Mouse (Mus musculus): Measurements from ENCODE around the gene Nrn1. TPM values are rescaled to one million over a fixed set of nuclear protein-coding genes. Genes with fewer than 3 reads are reported as not detected.
A peak's percentile ranks its signal among the peaks of the same experiment; 100 is the strongest.

Nrn1 gene
- total and polyA plus RNA-seq, 2 experiments from 2014 or later: 54.0 to 155 TPM

- no peaks in the 10 kb centered on the region for H3K36me3 ChIP-seq (ENCODE audit: insufficient read depth, low read length)
- H3K9ac ChIP-seq (replicated peaks; ENCODE audit: low read length, poor library complexity, severe bottlenecking): peak overlapping the region; percentile 80
- H3K4me1 ChIP-seq (ENCODE audit: insufficient read depth, low read length): no peaks in the 10 kb centered on the region
- H3K4me2 ChIP-seq (ENCODE audit: low read depth, low read length, poor library complexity, severe bottlenecking): peak overlapping the region; percentile 64
- TF ChIP-seq CTCF (IDR thresholded peaks at IDR 0.05): no peak
- WGBS: 2% methylated on average over 34 of the region's 34 CpGs
- H3K27me3 ChIP-seq (ENCODE audit: insufficient read depth, low read length): no peaks in the 10 kb centered on the region; the same call in 1 of the 2 replicates
- no peaks in the 10 kb centered on the region for H3K9me3 ChIP-seq (ENCODE audit: low read length)
- ATAC-seq (ENCODE audit: low FRiP score) (no peak), DNase-seq (ENCODE audit: low spot score) (peak; percentile 51)
- H3K27ac ChIP-seq (ENCODE audit: low read depth, low read length): peak overlapping the region; percentile 94
- peak overlapping the region; percentile 54 for H3K4me3 ChIP-seq (ENCODE audit: low read depth, low read length)
Measured at GRCm38 (mm10) chr13:36731016-36731930, 3.7 kb downstream of the Nrn1 start.

- Histone ChIP-seq H3K4me2 (ENCODE audit: low read depth, low read length, poor library complexity, severe bottlenecking) (peak overlapping the region; percentile 60), H3K27ac (ENCODE audit: low read depth, low read length) (peak overlapping the region; percentile 84), H3K9ac (replicated peaks; ENCODE audit: low read length, poor library complexity, severe bottlenecking) (peak overlapping the region; percentile 64), H3K4me3 (ENCODE audit: low read depth, low read length) (peak overlapping the region; percentile 54), H3K27me3 (ENCODE audit: insufficient read depth, low read length) (no peaks in the 10 kb centered on the region; the same call in 1 of the 2 replicates), H3K4me1 (ENCODE audit: insufficient read depth, low read length) (no peaks in the 10 kb centered on the region), H3K9me3 (ENCODE audit: low read length) (no peaks in the 10 kb centered on the region), H3K36me3 (ENCODE audit: insufficient read depth, low read length) (no peaks in the 10 kb centered on the region)
- no peak for TF ChIP-seq CTCF (IDR thresholded peaks at IDR 0.05)
- ATAC-seq (ENCODE audit: low FRiP score) (no peak), DNase-seq (ENCODE audit: low spot score) (no peak)
- 3% methylated on average over 14 of the region's 14 CpGs for WGBS
Measured at GRCm38 (mm10) chr13:36730341-36730761, 4.6 kb downstream of the Nrn1 start.

- WGBS: 3% methylated on average over 13 of the region's 13 CpGs
- no peak for ATAC-seq (ENCODE audit: low FRiP score)
Measured at GRCm38 (mm10) chr13:36729731-36730340, 5.1 kb downstream of the Nrn1 start.

GRCm38 (mm10) chr13:36728509-36728908 lies 6.4 kb downstream of the Nrn1 start:
- H3K4me3 ChIP-seq (ENCODE audit: low read depth, low read length): peak overlapping the region; percentile 54; the same call in 1 of the 2 replicates
- WGBS: 10% methylated on average over 5 of the region's 5 CpGs
- no peaks in the 10 kb centered on the region for H3K4me1 ChIP-seq (ENCODE audit: insufficient read depth, low read length)
- TF ChIP-seq CTCF (IDR thresholded peaks at IDR 0.05): no peak
- no peaks in the 10 kb centered on the region for H3K36me3 ChIP-seq (ENCODE audit: insufficient read depth, low read length)
- no peaks in the 10 kb centered on the region for H3K9me3 ChIP-seq (ENCODE audit: low read length)
- no peak for DNase-seq (ENCODE audit: low spot score)
- peak overlapping the region; percentile 92 for H3K27ac ChIP-seq (ENCODE audit: low read depth, low read length)
- no peak overlapping the region for H3K9ac ChIP-seq (replicated peaks; ENCODE audit: low read length, poor library complexity, severe bottlenecking)
- H3K4me2 ChIP-seq (ENCODE audit: low read depth, low read length, poor library complexity, severe bottlenecking): peak overlapping the region; percentile 60
- no peaks in the 10 kb centered on the region; the same call in 1 of the 2 replicates for H3K27me3 ChIP-seq (ENCODE audit: insufficient read depth, low read length)
- ATAC-seq (ENCODE audit: low FRiP score): no peak

More at GRCm38 (mm10) chr13:36729731-36730340, 5.1 kb downstream of the Nrn1 start:
- H3K36me3 ChIP-seq (ENCODE audit: insufficient read depth, low read length): no peaks in the 10 kb centered on the region
- no peaks in the 10 kb centered on the region for H3K4me1 ChIP-seq (ENCODE audit: insufficient read depth, low read length)
- peak overlapping the region; percentile 64 for H3K9ac ChIP-seq (replicated peaks; ENCODE audit: low read length, poor library complexity, severe bottlenecking)
- H3K9me3 ChIP-seq (ENCODE audit: low read length): no peaks in the 10 kb centered on the region
- peak; percentile 33 for DNase-seq (ENCODE audit: low spot score)
- no peaks in the 10 kb centered on the region; the same call in 1 of the 2 replicates for H3K27me3 ChIP-seq (ENCODE audit: insufficient read depth, low read length)
- peak overlapping the region; percentile 60 for H3K4me2 ChIP-seq (ENCODE audit: low read depth, low read length, poor library complexity, severe bottlenecking)
- TF ChIP-seq CTCF (IDR thresholded peaks at IDR 0.05): no peak
- peak overlapping the region; percentile 54 for H3K4me3 ChIP-seq (ENCODE audit: low read depth, low read length)
- H3K27ac ChIP-seq (ENCODE audit: low read depth, low read length): peak overlapping the region; percentile 84

- H3K4me2 ChIP-seq (ENCODE audit: low read depth, low read length, poor library complexity, severe bottlenecking): peak overlapping the region; percentile 60
- ATAC-seq (ENCODE audit: low FRiP score) (no peak), DNase-seq (ENCODE audit: low spot score) (no peak)
- WGBS: under 1% methylated on average over 23 of the region's 23 CpGs
- H3K4me3 ChIP-seq (ENCODE audit: low read depth, low read length): peak overlapping the region; percentile 54
- H3K36me3 ChIP-seq (ENCODE audit: insufficient read depth, low read length): no peaks in the 10 kb centered on the region
- TF ChIP-seq CTCF (IDR thresholded peaks at IDR 0.05): no peak
- H3K27ac ChIP-seq (ENCODE audit: low read depth, low read length): peak overlapping the region; percentile 92
- peak overlapping the region; percentile 66 for H3K9ac ChIP-seq (replicated peaks; ENCODE audit: low read length, poor library complexity, severe bottlenecking)
- no peaks in the 10 kb centered on the region for H3K9me3 ChIP-seq (ENCODE audit: low read length)
- H3K4me1 ChIP-seq (ENCODE audit: insufficient read depth, low read length): no peaks in the 10 kb centered on the region
- no peaks in the 10 kb centered on the region; the same call in 1 of the 2 replicates for H3K27me3 ChIP-seq (ENCODE audit: insufficient read depth, low read length)
Measured at GRCm38 (mm10) chr13:36727779-36728470, 7.0 kb downstream of the Nrn1 start.

Measured in midbrain, postnatal 0 days (tissue).